Mouse (Mus musculus): ENCODE data around the gene Elk4. TPM values are rescaled to one million over a fixed set of nuclear protein-coding genes. Genes with fewer than 3 reads are reported as not detected.

Gene Elk4
- total RNA-seq (2023): 10 to 100 TPM; 81.0 to 87.4 TPM

GRCm38 (mm10) chr1:132007282-132007815 is at the start of gene Elk4:
Elk4 (plus strand) TSS chr1:132007607.

GRCm38 (mm10) chr1:131962606-131963084 is 44.8 kb upstream of the Elk4 start, which contains the start of gene Slc45a3:
Slc45a3 (plus strand) TSS chr1:131962967.

DNA sequence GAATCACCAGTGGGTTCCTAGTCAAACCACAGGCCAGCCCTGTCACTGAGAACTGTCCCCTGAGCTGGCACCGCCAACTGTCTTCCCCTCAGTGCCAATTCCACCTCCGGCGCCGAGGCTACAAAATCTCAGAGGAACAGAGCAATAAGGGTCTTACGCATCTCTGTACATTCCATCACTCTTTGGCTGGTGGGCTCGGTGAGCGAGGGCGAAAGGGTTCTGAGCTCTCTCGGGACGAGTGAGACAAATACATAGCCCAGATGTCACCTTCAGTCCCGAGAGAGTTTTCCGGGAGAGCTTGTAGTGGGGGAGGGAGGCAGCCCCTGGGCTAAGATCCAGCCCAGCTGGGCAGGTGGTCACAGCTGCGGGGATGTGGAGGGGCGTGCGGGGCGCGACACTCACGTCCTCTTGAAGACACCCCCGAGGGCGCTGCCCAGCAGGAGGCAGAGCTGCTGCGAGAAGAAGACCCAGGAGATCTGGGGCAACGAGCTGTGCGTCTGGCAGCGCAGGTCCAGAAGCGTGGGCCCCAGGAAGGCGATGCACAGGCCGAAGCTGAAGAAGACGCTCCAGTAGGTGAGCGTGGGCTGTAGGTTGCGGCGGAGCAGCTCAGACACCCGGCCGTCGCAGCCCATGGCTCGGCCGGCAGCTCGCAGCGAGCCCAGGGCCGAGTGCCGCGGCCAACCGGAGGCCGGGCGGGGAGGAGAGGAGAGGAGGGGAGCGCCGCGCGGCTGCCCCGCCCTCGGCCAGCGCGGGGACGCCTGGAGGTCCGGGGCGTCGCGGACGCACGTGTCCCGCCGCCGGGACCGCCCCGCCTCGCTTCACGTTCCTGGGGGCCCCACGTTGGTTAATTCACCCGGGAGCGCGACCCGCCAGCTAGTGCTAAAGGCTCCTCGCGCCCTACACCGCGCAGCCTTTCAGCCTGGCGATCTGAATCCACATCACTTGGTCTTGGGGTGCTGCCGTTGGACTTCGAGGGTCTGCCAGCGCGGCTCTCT is 60.2 kb downstream of the Elk4 start, which contains the start of gene Mfsd4a:
TSS of gene Mfsd4a (minus strand) at position 802 of the 995 bp plus-strand sequence.

Other genes starting within 250 kb of the Elk4 start
- gene Pm20d1, start 210.2 kb upstream of the Elk4 start, total RNA-seq (2023): not detected
- 1 to 10 TPM; 5.0 to 5.4 TPM for gene Slc41a1, start 180.1 kb upstream of the Elk4 start, total RNA-seq (2023)
- gene Rab29, start 140.4 kb upstream of the Elk4 start, total RNA-seq (2023): 10 to 100 TPM; 22.7 to 23.4 TPM
- gene Nucks1, start 97.1 kb upstream of the Elk4 start, total RNA-seq (2023): 10 to 100 TPM; 91.6 to 94.5 TPM
- gene Slc45a3, start 44.6 kb upstream of the Elk4 start, total RNA-seq (2023): under 1 TPM; 0.13 to 0.37 TPM
- gene Mfsd4a, start 60.5 kb downstream of the Elk4 start, total RNA-seq (2023): under 1 TPM in 1 of 2 experiments, not detected in 1; 0.68 TPM
- under 1 TPM; 0.39 to 0.49 TPM for gene Cdk18, start 132.1 kb downstream of the Elk4 start, total RNA-seq (2023)
- gene Lemd1, start 183.8 kb downstream of the Elk4 start, total RNA-seq (2023): not detected
- not detected for gene AC124108.1, start 183.8 kb downstream of the Elk4 start, total RNA-seq (2023)
- not detected for gene Gm10188, start 222.2 kb downstream of the Elk4 start, total RNA-seq (2023)

Data from neutrophil, adult 83 days (primary cell).